Mouse (Mus musculus) stomach, embryonic 14.5 days (tissue): ENCODE measurements around the gene Arhgap1. TPM values are rescaled to one million over a fixed set of nuclear protein-coding genes. Genes with fewer than 3 reads are reported as not detected.

Experiments
- ATAC-seq: fragments of 200-750 bp; cut with Nextera tagmentation; 2 replicates; pipeline ENCODE4 v1.8.0; 2017; ENCODE audit warnings: low read depth, moderate TSS enrichment; ENCODE audit not compliant: insufficient number of reproducible peaks, insufficient read depth, low FRiP score
- H3K27ac ChIP-seq: fragments of 300-500 bp; sonication (generic); 2 replicates; pipeline ENCODE4 v1.5.1; 2014; ENCODE audit warnings: mild to moderate bottlenecking, low read length, moderate library complexity, mixed read lengths
- H3K27me3 ChIP-seq: fragments of 300-500 bp; sonication (generic); 2 replicates; pipeline ENCODE4 v1.6.1; 2014; ENCODE audit warnings: low read length, control low read depth, mixed read lengths; ENCODE audit not compliant: control insufficient read depth, insufficient read depth
- H3K36me3 ChIP-seq: fragments of 300-500 bp; sonication (generic); 2 replicates; pipeline ENCODE4 v1.6.1; 2014; ENCODE audit warnings: mild to moderate bottlenecking, control low read depth, low read length, moderate library complexity, mixed read lengths; ENCODE audit not compliant: control insufficient read depth, insufficient read depth
- H3K4me1 ChIP-seq: fragments of 300-500 bp; sonication (generic); 2 replicates; pipeline ENCODE4 v1.6.1; 2014; ENCODE audit warnings: low read length, control low read depth, mixed read lengths; ENCODE audit not compliant: control insufficient read depth, insufficient read depth
- H3K4me2 ChIP-seq: fragments of 300-500 bp; sonication (generic); replicated peaks from 2 replicates; pipeline ENCODE4 v1.6.1; 2014; ENCODE audit warnings: low read depth, low read length, control low read depth
- H3K4me3 ChIP-seq: fragments of 300-500 bp; sonication (generic); 2 replicates; pipeline ENCODE4 v1.5.1; 2014; ENCODE audit warnings: low read depth, low read length, control low read depth
- H3K9ac ChIP-seq: fragments of 300-500 bp; sonication (generic); replicated peaks from 2 replicates; pipeline ENCODE4 v1.6.1; 2014; ENCODE audit warnings: low read depth, mild to moderate bottlenecking, control low read depth, low read length, moderate library complexity, mixed read lengths
- H3K9me3 ChIP-seq: fragments of 300-500 bp; sonication (generic); 2 replicates; pipeline ENCODE4 v1.6.1; 2016; ENCODE audit warnings: low read depth, low read length, control low read depth; ENCODE audit not compliant: control insufficient read depth
- WGBS: fragments of 180-500 bp; shearing (Covaris S2); extraction: QIAGEN DNeasy Blood & Tissue Kit; methylation state at CpG from one replicate; pipeline ENCODE4 v1.1.7; 2014; 5-methylcytosine and 5-hydroxymethylcytosine counted together
- polyA plus RNA-seq: library from polyadenylated mRNA; unstranded; fragments of >200 nt; fragmentation: Nextera tagmentation; extraction: Ambion mirVana; gene quantifications from 2 replicates; pipeline ENCODE4 v1.2.1, GENCODE M21; 2014

The Arhgap1 gene
- polyA plus RNA-seq, 1 experiment from 2014 or later, result 147 TPM

DNA sequence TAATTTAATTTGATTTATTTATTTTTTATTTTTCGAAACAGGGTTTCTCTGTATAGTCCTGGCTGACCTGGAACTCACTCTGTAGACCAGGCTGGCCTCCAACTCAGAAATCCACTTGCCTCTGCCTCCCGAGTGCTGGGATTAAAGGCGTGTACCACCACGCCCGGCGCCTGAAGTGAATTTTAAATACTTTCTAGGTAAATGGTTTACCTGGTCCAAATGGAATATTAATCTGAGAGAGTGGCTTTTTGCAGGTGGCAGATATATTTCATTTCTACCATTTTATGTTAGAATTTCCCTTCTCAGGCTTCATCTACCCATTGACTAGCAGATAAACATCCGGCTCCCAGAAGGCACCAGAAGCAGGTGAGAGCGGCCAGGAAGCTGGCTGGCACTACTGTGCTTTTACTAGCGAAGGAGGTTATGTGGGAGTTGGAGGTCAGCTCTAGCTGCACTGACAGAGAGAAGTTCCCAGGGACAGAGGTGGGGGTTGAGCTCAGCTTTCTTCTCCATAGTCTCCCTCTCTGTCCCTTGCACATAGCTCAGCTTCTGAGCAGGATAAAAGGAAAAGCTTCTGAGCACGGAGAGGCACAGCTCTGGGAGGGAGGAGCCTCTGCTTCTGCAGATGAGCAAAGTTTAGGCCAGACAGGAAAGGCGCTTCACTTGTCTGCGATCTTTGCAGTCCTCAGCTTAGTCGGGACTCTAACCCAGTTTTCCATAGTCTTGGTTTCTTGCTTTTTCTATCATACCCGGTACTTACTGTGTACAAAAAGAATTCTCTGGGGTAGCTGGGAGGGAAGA lies 2.0 kb downstream of the Arhgap1 start:
- 84% methylated on average over 14 of the region's 14 CpGs for WGBS
- Histone ChIP-seq H3K9me3 (no peaks in the 10 kb centered on the region), H3K27me3 (no peaks in the 10 kb centered on the region), H3K4me2 (no peak overlapping the region), H3K4me1 (peaks cover 14% of the 10 kb centered on the region; the same call in 1 of the 2 replicates), H3K9ac (no peak overlapping the region), H3K36me3 (peaks cover 45% of the 10 kb centered on the region), H3K27ac (no peak overlapping the region), H3K4me3 (no peak overlapping the region)
- ATAC-seq, result no peak

DNA sequence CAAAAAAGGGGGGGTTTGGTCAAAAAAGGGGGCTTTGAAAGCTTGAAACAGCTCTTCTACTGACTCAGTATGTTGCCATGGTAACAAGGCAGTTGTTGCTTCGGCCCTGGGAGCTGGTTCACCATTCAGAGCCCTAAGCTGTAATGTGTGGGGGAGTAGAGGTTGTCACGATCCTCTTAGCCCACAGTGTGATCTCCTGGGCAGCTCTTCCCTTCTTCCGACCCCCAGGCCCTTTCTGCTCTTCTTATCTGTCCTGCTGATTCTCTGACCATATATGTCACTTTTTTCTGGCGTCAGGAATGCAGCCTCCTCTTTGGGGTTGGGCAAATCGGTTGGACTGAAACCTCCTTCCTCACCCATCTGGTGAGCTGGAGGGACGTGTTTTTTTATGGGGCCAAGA lies 3.2 kb downstream of the Arhgap1 start:
- Histone ChIP-seq H3K36me3 (peaks cover 43% of the 10 kb centered on the region), H3K4me2 (no peak overlapping the region), H3K4me3 (no peak overlapping the region), H3K4me1 (peaks cover 14% of the 10 kb centered on the region; the same call in 1 of the 2 replicates), H3K27me3 (no peaks in the 10 kb centered on the region), H3K9me3 (no peaks in the 10 kb centered on the region), H3K9ac (no peak overlapping the region), H3K27ac (no peak overlapping the region)
- 52% methylated on average over 6 of the region's 6 CpGs for WGBS
- no peak for ATAC-seq

DNA sequence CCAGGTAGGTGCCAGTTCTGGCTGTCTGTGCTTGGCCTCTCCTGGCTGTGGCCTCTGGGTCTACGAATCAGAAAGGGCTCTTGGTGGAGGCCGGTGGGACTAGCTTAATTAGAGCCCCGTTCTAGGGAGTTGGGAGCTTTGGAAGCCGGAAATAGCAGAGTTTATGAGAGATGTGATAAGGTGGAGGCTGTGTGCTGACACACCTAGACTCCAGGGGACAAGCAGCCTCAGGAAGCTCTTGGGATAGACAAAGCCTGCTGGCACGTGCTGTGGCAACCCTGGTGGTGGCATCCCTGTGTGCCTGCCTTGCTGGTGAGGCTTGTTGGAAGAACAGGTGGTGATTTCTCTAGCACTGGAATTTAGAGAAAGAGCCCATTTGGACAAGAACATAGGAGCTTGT lies 5.7 kb downstream of the Arhgap1 start:
- peaks cover 57% of the 10 kb centered on the region for H3K36me3 ChIP-seq
- 87% methylated on average over 5 of the region's 5 CpGs for WGBS

DNA sequence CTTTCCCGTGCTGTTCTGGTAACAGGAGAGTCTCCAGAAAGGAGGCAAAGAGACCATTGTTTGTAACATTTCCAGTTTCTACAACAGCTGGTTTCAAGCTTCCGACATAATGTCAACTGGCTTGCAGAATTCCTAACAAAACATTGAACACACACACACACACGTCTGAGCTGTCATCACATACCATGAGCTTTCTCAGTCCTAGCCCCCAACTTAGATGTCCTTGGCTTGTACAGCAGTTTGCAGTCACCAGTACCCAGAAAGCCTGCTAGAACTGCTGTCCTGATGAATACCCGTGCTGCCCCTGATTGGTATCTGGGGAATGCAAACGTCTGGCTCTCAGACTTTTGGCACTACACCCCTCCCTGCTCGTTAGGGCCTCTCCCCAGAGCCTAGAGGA lies 6.2 kb downstream of the Arhgap1 start:
- Histone ChIP-seq H3K27me3 (no peaks in the 10 kb centered on the region), H3K4me2 (no peak overlapping the region), H3K36me3 (peaks cover 58% of the 10 kb centered on the region), H3K9me3 (no peaks in the 10 kb centered on the region), H3K27ac (no peak overlapping the region), H3K4me1 (peaks cover 9% of the 10 kb centered on the region; the same call in 1 of the 2 replicates), H3K4me3 (no peak overlapping the region), H3K9ac (no peak overlapping the region)
- ATAC-seq, result no peak
- 58% methylated on average over 6 of the region's 6 CpGs for WGBS

More for the DNA sequence above, 5.7 kb downstream of the Arhgap1 start:
- Histone ChIP-seq H3K27me3 (no peaks in the 10 kb centered on the region), H3K27ac (no peak overlapping the region), H3K9ac (no peak overlapping the region), H3K9me3 (no peaks in the 10 kb centered on the region), H3K4me1 (peaks cover 10% of the 10 kb centered on the region; the same call in 1 of the 2 replicates), H3K4me2 (no peak overlapping the region), H3K4me3 (no peak overlapping the region)
- ATAC-seq, result no peak

DNA sequence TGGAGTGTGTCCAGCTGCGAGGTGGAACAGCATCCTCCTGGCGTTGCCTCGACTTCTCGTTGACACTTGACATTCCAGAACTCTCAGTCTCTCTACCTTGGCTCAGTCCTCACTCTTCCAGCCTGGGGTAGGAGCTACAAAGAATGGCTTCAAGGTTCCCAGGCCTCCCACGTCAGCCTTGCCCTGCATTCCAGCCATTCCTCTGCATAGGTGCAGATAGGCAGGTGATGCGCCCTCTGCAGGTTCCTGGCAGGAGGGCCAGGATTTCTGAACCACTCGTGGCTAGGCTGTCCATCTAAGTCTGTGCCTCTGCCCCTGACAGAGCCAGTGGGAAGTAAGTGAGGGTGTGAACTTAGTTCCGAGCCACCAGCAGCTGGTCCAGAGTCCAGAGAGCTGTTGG lies 7.1 kb downstream of the Arhgap1 start:
- Histone ChIP-seq H3K9ac (no peak overlapping the region), H3K27ac (no peak overlapping the region), H3K36me3 (peaks cover 64% of the 10 kb centered on the region), H3K4me1 (peaks cover 4% of the 10 kb centered on the region; the same call in 1 of the 2 replicates), H3K4me2 (no peak overlapping the region), H3K9me3 (no peaks in the 10 kb centered on the region), H3K27me3 (no peaks in the 10 kb centered on the region), H3K4me3 (no peak overlapping the region)
- WGBS, result 55% methylated on average over 8 of the region's 8 CpGs
- 0 out of 2 replicates have a peak, but pooled peaks have one; percentile 33 for ATAC-seq

DNA sequence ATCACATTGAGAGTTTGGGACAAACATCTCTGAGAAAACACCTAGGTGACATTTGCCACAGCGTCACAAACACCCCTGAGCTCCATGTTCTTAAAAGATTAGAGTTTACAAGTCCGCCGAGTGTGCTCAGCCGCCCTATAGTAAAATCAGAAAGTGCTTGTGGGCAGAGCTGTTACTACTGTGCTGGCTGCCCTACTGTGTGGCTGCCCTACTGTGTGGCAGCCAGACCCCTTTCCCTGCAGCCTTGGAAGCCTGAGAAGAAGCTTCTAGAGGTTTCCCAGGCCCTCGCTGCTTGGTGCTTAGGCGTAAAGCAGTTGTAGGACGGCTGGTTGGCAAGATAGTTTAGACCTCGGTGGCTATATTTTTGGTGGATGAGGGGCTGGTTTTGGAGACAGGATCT lies 10.0 kb downstream of the Arhgap1 start:
- WGBS, result 94% methylated on average over 8 of the region's 8 CpGs
- no peaks in the 10 kb centered on the region for H3K9me3 ChIP-seq
- peaks cover 74% of the 10 kb centered on the region for H3K36me3 ChIP-seq
- ATAC-seq, result no peak
- no peak overlapping the region for H3K9ac ChIP-seq
- H3K27me3 ChIP-seq, result no peaks in the 10 kb centered on the region
- no peak overlapping the region for H3K4me2 ChIP-seq
- no peaks in the 10 kb centered on the region for H3K4me1 ChIP-seq
- H3K4me3 ChIP-seq, result no peak overlapping the region
- H3K27ac ChIP-seq, result no peak overlapping the region

DNA sequence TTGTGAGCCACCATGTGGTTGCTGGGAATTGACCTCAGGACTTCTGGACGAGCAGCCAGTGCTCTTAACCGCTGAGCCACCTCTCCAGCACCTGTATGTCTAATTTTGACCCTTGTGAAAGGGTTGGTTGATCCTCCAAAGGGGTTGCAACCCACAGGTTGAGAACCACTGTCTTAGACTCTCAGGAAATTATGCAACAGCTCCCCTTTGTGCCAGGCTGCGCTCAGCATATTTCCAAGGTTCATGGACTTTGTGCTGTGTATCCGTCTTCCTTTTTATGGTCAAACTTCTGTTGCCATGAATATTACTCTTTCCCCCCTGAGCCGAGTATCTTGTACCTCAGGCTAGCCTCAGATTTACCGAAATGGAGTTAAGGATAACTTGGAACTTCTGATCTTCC lies 11.3 kb downstream of the Arhgap1 start:
- H3K4me1 ChIP-seq, result no peaks in the 10 kb centered on the region
- no peak for ATAC-seq
- H3K4me2 ChIP-seq, result no peak overlapping the region
- no peak overlapping the region for H3K9ac ChIP-seq
- H3K27ac ChIP-seq, result no peak overlapping the region
- WGBS, result 91% methylated on average over 6 of the region's 6 CpGs
- no peak overlapping the region for H3K4me3 ChIP-seq
- no peaks in the 10 kb centered on the region for H3K9me3 ChIP-seq
- peaks cover 65% of the 10 kb centered on the region for H3K36me3 ChIP-seq
- no peaks in the 10 kb centered on the region for H3K27me3 ChIP-seq

DNA sequence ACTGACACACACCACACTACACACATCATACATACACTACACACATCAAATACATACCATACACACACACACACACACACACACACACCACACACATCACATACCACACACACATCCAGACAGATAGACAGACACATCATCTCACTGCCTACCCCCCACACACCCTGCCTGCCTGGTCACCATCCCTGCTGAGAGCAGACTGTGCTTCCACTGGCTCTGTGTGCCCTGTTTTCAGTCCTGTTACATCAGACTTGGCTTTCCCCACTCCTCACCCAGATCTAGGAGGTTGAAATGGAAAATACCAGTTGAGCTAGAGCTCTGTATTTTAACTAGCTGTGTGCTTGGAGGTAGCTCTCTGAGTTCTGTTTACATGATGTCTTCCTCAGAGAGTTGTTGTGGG lies 15.1 kb downstream of the Arhgap1 start:
- Histone ChIP-seq H3K36me3 (peaks cover 64% of the 10 kb centered on the region), H3K4me1 (no peaks in the 10 kb centered on the region), H3K27me3 (no peaks in the 10 kb centered on the region), H3K27ac (no peak overlapping the region), H3K4me2 (no peak overlapping the region), H3K9ac (no peak overlapping the region), H3K9me3 (no peaks in the 10 kb centered on the region), H3K4me3 (no peak overlapping the region)
- no peak for ATAC-seq
